Mouse (Mus musculus) midbrain, embryonic 10.5 days (tissue): ENCODE measurements around the gene Megf11. TPM values are rescaled to one million over a fixed set of nuclear protein-coding genes. Genes with fewer than 3 reads are reported as not detected.

Experiments
- DNase-seq: peaks from one replicate; pipeline ENCODE4 v3.0.0-alpha.2; 2017; ENCODE audit warnings: low spot score
- H3K27ac ChIP-seq: fragments of 300-500 bp; sonication (generic); replicated peaks from 2 replicates; pipeline ENCODE4 v1.5.1; 2016; ENCODE audit warnings: mild to moderate bottlenecking
- H3K27me3 ChIP-seq: fragments of 300-500 bp; sonication (generic); 2 replicates; pipeline ENCODE4 v1.6.1; 2016; ENCODE audit warnings: low read depth, mild to moderate bottlenecking; ENCODE audit not compliant: poor library complexity, severe bottlenecking
- H3K36me3 ChIP-seq: fragments of 300-500 bp; sonication (generic); 2 replicates; pipeline ENCODE4 v1.6.1; 2016; ENCODE audit warnings: mild to moderate bottlenecking, moderate library complexity
- H3K4me1 ChIP-seq: fragments of 300-500 bp; sonication (generic); 2 replicates; pipeline ENCODE4 v1.6.1; 2016
- H3K4me3 ChIP-seq: fragments of 300-500 bp; sonication (generic); 2 replicates; pipeline ENCODE4 v1.5.1; 2016; ENCODE audit warnings: mild to moderate bottlenecking, moderate library complexity
- H3K9me3 ChIP-seq: fragments of 300-500 bp; sonication (generic); replicated peaks from 2 replicates; pipeline ENCODE4 v1.6.1; 2016; ENCODE audit warnings: mild to moderate bottlenecking
- WGBS: fragments of 180-500 bp; shearing (Covaris S2); methylation state at CpG from one replicate; pipeline ENCODE4 v1.1.7; 2016; 5-methylcytosine and 5-hydroxymethylcytosine counted together
- polyA plus RNA-seq: library from polyadenylated mRNA; unstranded; fragments of >200 nt; fragmentation: Nextera tagmentation; extraction: Ambion mirVana; gene quantifications from 2 replicates; pipeline ENCODE4 v1.2.1, GENCODE M21; 2016

Gene Megf11
- polyA plus RNA-seq, 1 experiment from 2014 or later = 1.3 TPM

GRCm38 (mm10) chr9:64636961-64637360 is 251.5 kb downstream of the Megf11 start:
- WGBS = 78% methylated on average over 2 of the region's 2 CpGs
- DNase-seq = no peak
- Histone ChIP-seq H3K4me3 (no peak overlapping the region), H3K4me1 (peaks cover 14% of the 10 kb centered on the region), H3K36me3 (no peaks in the 10 kb centered on the region), H3K27ac (no peak overlapping the region), H3K27me3 (peaks cover 41% of the 10 kb centered on the region), H3K9me3 (no peaks in the 10 kb centered on the region)

- no peak for DNase-seq
- H3K27ac ChIP-seq = no peak overlapping the region; the same call in 1 of the 2 replicates
- H3K9me3 ChIP-seq = no peaks in the 10 kb centered on the region
- WGBS = 3% methylated on average over 22 of the region's 22 CpGs
- no peaks in the 10 kb centered on the region for H3K36me3 ChIP-seq
- peak overlapping the region; percentile 50 for H3K4me3 ChIP-seq
- H3K27me3 ChIP-seq = peaks cover 49% of the 10 kb centered on the region
- H3K4me1 ChIP-seq = peaks cover 10% of the 10 kb centered on the region
Measured at GRCm38 (mm10) chr9:64638250-64638649, 252.8 kb downstream of the Megf11 start.

DNA sequence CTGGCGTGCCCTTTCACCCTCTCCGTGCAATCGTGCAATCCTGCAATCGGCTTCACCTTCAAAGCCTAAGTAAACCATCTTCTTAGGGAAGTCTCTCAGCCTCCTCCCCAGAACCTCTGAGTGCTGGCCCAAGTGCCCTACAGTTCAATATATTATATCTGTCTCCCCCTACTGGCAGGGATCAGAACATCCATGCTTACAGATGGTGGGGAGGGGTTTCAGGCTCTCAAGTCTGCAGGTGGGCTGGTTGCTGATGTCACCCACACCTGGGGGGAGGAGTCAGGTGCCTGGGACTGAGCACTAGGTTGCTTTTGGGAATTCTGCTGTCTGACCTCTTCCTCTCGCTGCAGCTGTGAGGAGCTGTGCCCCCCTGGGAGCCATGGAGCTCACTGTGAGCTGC is 254.2 kb downstream of the Megf11 start:
- no peaks in the 10 kb centered on the region for H3K9me3 ChIP-seq
- WGBS = 11% methylated on average over 5 of the region's 5 CpGs
- H3K4me3 ChIP-seq = no peak overlapping the region
- no peak overlapping the region for H3K27ac ChIP-seq
- peak; percentile 35 for DNase-seq
- no peaks in the 10 kb centered on the region for H3K36me3 ChIP-seq
- H3K4me1 ChIP-seq = peaks cover 10% of the 10 kb centered on the region
- H3K27me3 ChIP-seq = peaks cover 49% of the 10 kb centered on the region

GRCm38 (mm10) chr9:64644129-64644528 is 258.7 kb downstream of the Megf11 start:
- no peaks in the 10 kb centered on the region for H3K4me1 ChIP-seq
- H3K9me3 ChIP-seq = no peaks in the 10 kb centered on the region
- H3K27me3 ChIP-seq = peaks cover 8% of the 10 kb centered on the region; the same call in 1 of the 2 replicates
- H3K36me3 ChIP-seq = no peaks in the 10 kb centered on the region
- no peak for DNase-seq
- no peak overlapping the region for H3K27ac ChIP-seq
- WGBS = 60% methylated on average over 7 of the region's 7 CpGs
- H3K4me3 ChIP-seq = no peak overlapping the region

DNA sequence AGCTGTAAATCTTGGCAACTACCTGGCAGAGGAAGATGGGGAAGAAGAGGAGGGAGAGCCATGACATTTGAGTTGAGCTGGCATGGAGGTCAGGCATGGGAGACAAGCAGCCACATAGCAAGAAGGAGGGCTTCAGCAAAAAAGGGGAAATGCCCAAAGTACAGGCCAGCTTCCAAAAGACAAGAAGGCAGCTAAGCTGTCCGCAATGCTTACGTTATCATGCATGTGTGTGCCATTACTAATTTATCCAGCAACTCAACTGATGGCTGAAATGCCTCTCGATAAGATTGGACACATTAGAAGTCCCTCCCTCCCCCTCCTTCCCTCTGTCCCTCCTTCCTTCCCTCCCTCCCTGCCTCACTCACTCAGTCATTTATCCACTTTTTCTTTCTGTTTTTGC is 260.0 kb downstream of the Megf11 start:
- 96% methylated on average over 3 of the region's 3 CpGs for WGBS
- Histone ChIP-seq H3K4me3 (no peak overlapping the region), H3K9me3 (no peaks in the 10 kb centered on the region), H3K27me3 (0 out of 2 replicates have a peak, but pooled peaks cover 8% of the 10 kb centered on the region), H3K36me3 (no peaks in the 10 kb centered on the region), H3K27ac (no peak overlapping the region), H3K4me1 (peaks cover 4% of the 10 kb centered on the region; the same call in 1 of the 2 replicates)
- no peak for DNase-seq

DNA sequence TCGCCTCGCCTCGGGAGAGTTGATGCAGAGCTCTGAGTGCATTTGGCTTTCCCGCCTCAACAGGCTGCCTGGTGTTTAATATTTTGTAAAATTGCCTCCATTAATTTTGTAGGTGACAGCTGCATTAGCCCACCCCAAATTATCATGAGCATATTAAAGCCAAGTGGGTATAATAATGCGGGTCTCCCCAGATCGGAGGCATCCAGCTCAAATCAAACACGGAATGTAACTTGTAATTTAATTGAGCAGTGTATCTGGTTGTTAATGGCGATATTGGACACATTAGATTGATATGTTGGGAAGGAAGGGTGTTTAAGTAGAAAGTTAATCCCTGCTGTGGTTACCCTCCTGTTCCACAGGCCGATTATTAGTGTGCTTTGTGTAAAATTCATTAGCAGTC is 264.0 kb downstream of the Megf11 start:
- H3K4me1 ChIP-seq = peaks cover 8% of the 10 kb centered on the region; the same call in 1 of the 2 replicates
- no peak overlapping the region for H3K4me3 ChIP-seq
- DNase-seq = no peak
- no peak overlapping the region for H3K27ac ChIP-seq
- 73% methylated on average over 9 of the region's 9 CpGs for WGBS
- no peaks in the 10 kb centered on the region for H3K9me3 ChIP-seq
- no peaks in the 10 kb centered on the region for H3K27me3 ChIP-seq
- H3K36me3 ChIP-seq = no peaks in the 10 kb centered on the region

GRCm38 (mm10) chr9:64649892-64650291 is 264.5 kb downstream of the Megf11 start:
- no peak for DNase-seq

GRCm38 (mm10) chr9:64651181-64651580 is 265.8 kb downstream of the Megf11 start:
- Histone ChIP-seq H3K4me3 (no peak overlapping the region), H3K27ac (no peak overlapping the region), H3K36me3 (no peaks in the 10 kb centered on the region), H3K27me3 (no peaks in the 10 kb centered on the region), H3K9me3 (no peaks in the 10 kb centered on the region), H3K4me1 (peaks cover 14% of the 10 kb centered on the region)
- WGBS = 80% methylated on average over 1 of the region's 1 CpGs
- DNase-seq = no peak

More at GRCm38 (mm10) chr9:64649892-64650291, 264.5 kb downstream of the Megf11 start:
- Histone ChIP-seq H3K27ac (no peak overlapping the region), H3K4me3 (no peak overlapping the region), H3K9me3 (no peaks in the 10 kb centered on the region), H3K27me3 (no peaks in the 10 kb centered on the region), H3K36me3 (no peaks in the 10 kb centered on the region), H3K4me1 (peaks cover 12% of the 10 kb centered on the region)
- WGBS = 25% methylated on average over 2 of the region's 2 CpGs

DNA sequence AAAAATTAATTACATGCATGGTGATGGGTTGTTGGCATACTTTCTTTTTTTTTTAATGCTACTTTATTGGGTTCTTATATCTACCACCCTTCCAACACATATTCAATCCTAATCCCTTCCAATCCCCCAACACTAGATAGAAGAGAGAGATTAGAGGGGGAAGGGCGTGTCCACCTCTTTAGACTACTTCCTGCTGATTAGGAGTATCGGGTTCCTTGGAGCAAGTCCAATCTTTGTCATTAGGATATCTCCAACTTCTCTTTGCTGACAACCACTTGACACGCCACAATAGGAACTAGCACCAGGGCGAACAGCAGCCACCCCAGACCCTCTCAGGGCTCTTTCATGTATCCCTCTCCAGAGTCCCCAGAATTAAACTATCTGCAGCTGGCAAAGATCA is 266.3 kb downstream of the Megf11 start:
- 68% methylated on average over 4 of the region's 4 CpGs for WGBS
- DNase-seq = no peak
- Histone ChIP-seq H3K27me3 (no peaks in the 10 kb centered on the region), H3K36me3 (no peaks in the 10 kb centered on the region), H3K27ac (no peak overlapping the region), H3K9me3 (no peaks in the 10 kb centered on the region), H3K4me1 (peaks cover 14% of the 10 kb centered on the region), H3K4me3 (no peak overlapping the region)

GRCm38 (mm10) chr9:64652138-64652537 is 266.7 kb downstream of the Megf11 start:
- no peaks in the 10 kb centered on the region for H3K27me3 ChIP-seq
- no peaks in the 10 kb centered on the region for H3K36me3 ChIP-seq
- no peak overlapping the region for H3K4me3 ChIP-seq
- H3K27ac ChIP-seq = no peak overlapping the region
- no peak for DNase-seq
- WGBS = 64% methylated on average over 2 of the region's 2 CpGs
- H3K9me3 ChIP-seq = no peaks in the 10 kb centered on the region
- H3K4me1 ChIP-seq = peaks cover 14% of the 10 kb centered on the region

GRCm38 (mm10) chr9:64652841-64653361 is 267.5 kb downstream of the Megf11 start:
- Histone ChIP-seq H3K36me3 (no peaks in the 10 kb centered on the region), H3K9me3 (no peaks in the 10 kb centered on the region), H3K4me3 (no peak overlapping the region), H3K27me3 (no peaks in the 10 kb centered on the region), H3K27ac (0 out of 2 replicates have a peak overlapping the region, but pooled peaks have one; percentile 23), H3K4me1 (peaks cover 14% of the 10 kb centered on the region)
- no peak for DNase-seq
- WGBS = 73% methylated on average over 10 of the region's 10 CpGs

GRCm38 (mm10) chr9:64654723-64655122 is 269.3 kb downstream of the Megf11 start:
- Histone ChIP-seq H3K4me1 (peaks cover 19% of the 10 kb centered on the region), H3K27ac (no peak overlapping the region), H3K27me3 (no peaks in the 10 kb centered on the region), H3K9me3 (no peaks in the 10 kb centered on the region), H3K36me3 (no peaks in the 10 kb centered on the region), H3K4me3 (no peak overlapping the region)
- no peak for DNase-seq
- 90% methylated on average over 10 of the region's 10 CpGs for WGBS

DNA sequence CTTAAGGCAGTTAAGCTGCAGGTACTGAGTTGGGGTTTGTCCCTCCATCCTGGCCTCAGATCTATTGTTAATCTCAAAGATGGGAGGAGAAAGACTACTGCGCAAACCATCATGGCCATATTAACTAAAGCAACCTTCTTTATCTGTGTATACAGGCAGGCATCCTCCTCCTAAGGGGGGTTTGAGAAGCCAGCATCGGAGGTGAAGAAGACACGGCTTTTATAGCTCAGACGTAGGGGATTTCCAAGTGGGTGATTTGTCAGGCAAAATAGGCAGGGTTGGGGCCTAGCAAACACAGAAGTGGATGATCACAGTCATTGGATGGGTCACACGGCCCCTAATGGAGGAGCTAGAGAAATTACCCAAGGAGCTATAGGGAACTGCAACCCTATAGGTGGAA is 271.2 kb downstream of the Megf11 start:
- DNase-seq = no peak
- Histone ChIP-seq H3K27ac (no peak overlapping the region), H3K9me3 (no peaks in the 10 kb centered on the region), H3K36me3 (no peaks in the 10 kb centered on the region), H3K4me3 (no peak overlapping the region), H3K4me1 (peaks cover 14% of the 10 kb centered on the region), H3K27me3 (no peaks in the 10 kb centered on the region)
- 87% methylated on average over 5 of the region's 5 CpGs for WGBS

- DNase-seq = no peak
- H3K4me1 ChIP-seq = peaks cover 20% of the 10 kb centered on the region
- H3K4me3 ChIP-seq = no peak overlapping the region
- H3K9me3 ChIP-seq = no peaks in the 10 kb centered on the region
- 80% methylated on average over 7 of the region's 7 CpGs for WGBS
- H3K27ac ChIP-seq = no peak overlapping the region
- H3K27me3 ChIP-seq = no peaks in the 10 kb centered on the region
- no peaks in the 10 kb centered on the region for H3K36me3 ChIP-seq
Measured at GRCm38 (mm10) chr9:64660222-64660621, 274.8 kb downstream of the Megf11 start.
